Mouse (Mus musculus): Measurements from ENCODE around the gene Ppargc1a.

The Ppargc1a gene

GRCm38 (mm10) chr5:51517440-51518187 lies 49.9 kb downstream of the Ppargc1a start:
- no peak for DNase-seq (ENCODE audit: low read depth, low spot score)

- no peak for DNase-seq (ENCODE audit: low read depth, low spot score)
These were observed 62.9 kb downstream of the Ppargc1a start for GRCm38 (mm10) chr5:51504654-51505053.

GRCm38 (mm10) chr5:51497910-51498517 lies 69.5 kb downstream of the Ppargc1a start:
- no peak for DNase-seq (ENCODE audit: low read depth, low spot score)

GRCm38 (mm10) chr5:51495446-51495845 lies 72.1 kb downstream of the Ppargc1a start:
- no peak for DNase-seq (ENCODE audit: low read depth, low spot score)

GRCm38 (mm10) chr5:51494358-51494876 lies 73.1 kb downstream of the Ppargc1a start:
- DNase-seq (ENCODE audit: low read depth, low spot score): no peak

- no peak for DNase-seq (ENCODE audit: low read depth, low spot score)
These were observed 83.8 kb downstream of the Ppargc1a start for GRCm38 (mm10) chr5:51483768-51484167.

- no peak for DNase-seq (ENCODE audit: low read depth, low spot score)
These were observed 87.7 kb downstream of the Ppargc1a start for GRCm38 (mm10) chr5:51479859-51480258.

- no peak for DNase-seq (ENCODE audit: low read depth, low spot score)
These were observed 88.1 kb downstream of the Ppargc1a start for GRCm38 (mm10) chr5:51479456-51479855.

- DNase-seq (ENCODE audit: low read depth, low spot score): no peak
These were observed 89.1 kb downstream of the Ppargc1a start for GRCm38 (mm10) chr5:51478319-51478994.

GRCm38 (mm10) chr5:51477140-51477539 lies 90.4 kb downstream of the Ppargc1a start:
- no peak for DNase-seq (ENCODE audit: low read depth, low spot score)

- no peak for DNase-seq (ENCODE audit: low read depth, low spot score)
These were observed 92.4 kb downstream of the Ppargc1a start for GRCm38 (mm10) chr5:51475034-51475541.

- DNase-seq (ENCODE audit: low read depth, low spot score): no peak
These were observed 95.9 kb downstream of the Ppargc1a start for GRCm38 (mm10) chr5:51471614-51472013.

GRCm38 (mm10) chr5:51466036-51466435 lies 101.5 kb downstream of the Ppargc1a start:
- DNase-seq (ENCODE audit: low read depth, low spot score): no peak

GRCm38 (mm10) chr5:51452033-51452432 lies 115.5 kb downstream of the Ppargc1a start:
- DNase-seq (ENCODE audit: low read depth, low spot score): no peak

- DNase-seq (ENCODE audit: low read depth, low spot score): no peak
These were observed 119.9 kb downstream of the Ppargc1a start for GRCm38 (mm10) chr5:51447631-51448030.

GRCm38 (mm10) chr5:51446299-51447090 lies 121.0 kb downstream of the Ppargc1a start:
- no peak for DNase-seq (ENCODE audit: low read depth, low spot score)

GRCm38 (mm10) chr5:51445726-51446125 lies 121.8 kb downstream of the Ppargc1a start:
- no peak for DNase-seq (ENCODE audit: low read depth, low spot score)

- DNase-seq (ENCODE audit: low read depth, low spot score): no peak
These were observed 127.8 kb downstream of the Ppargc1a start for GRCm38 (mm10) chr5:51439773-51440172.

- no peak for DNase-seq (ENCODE audit: low read depth, low spot score)
These were observed 133.6 kb downstream of the Ppargc1a start for GRCm38 (mm10) chr5:51433905-51434304.

- DNase-seq (ENCODE audit: low read depth, low spot score): no peak
These were observed 135.0 kb downstream of the Ppargc1a start for GRCm38 (mm10) chr5:51432532-51432931.

GRCm38 (mm10) chr5:51432031-51432430 lies 135.5 kb downstream of the Ppargc1a start:
- DNase-seq (ENCODE audit: low read depth, low spot score): no peak

All from A20 (cell line).